Mouse (Mus musculus) right cerebral cortex, postnatal 36 days (tissue): ENCODE results near the gene Pttg1.

Experiments
- DNase-seq, 2 experiments: peaks; one replicate each; pipeline ENCODE4 v3.0.0; 2022; ENCODE audit warnings: low spot score in 2 of 2, mixed read lengths in 1 of 2

Pttg1 gene

GRCm38 (mm10) chr11:43374956-43375355 lies 51.1 kb downstream of the Pttg1 start:
- no peak for DNase-seq

GRCm38 (mm10) chr11:43373367-43373766 lies 52.7 kb downstream of the Pttg1 start:
- DNase-seq = no peak

GRCm38 (mm10) chr11:43371807-43372206 lies 54.2 kb downstream of the Pttg1 start:
- no peak for DNase-seq
